Mouse (Mus musculus) layer of hippocampus, adult 9-11 months (tissue): ENCODE data around the gene Psmb1.
"Not testable (repeated sequence)": the region's sequence is repeated elsewhere in the genome, so short reads cannot be mapped to it uniquely, and the experiment has no call there.

Experiments
- DNase-seq: peaks from one replicate; pipeline ENCODE4 v3.0.0; 2022

Psmb1 gene

GRCm38 (mm10) chr17:15499656-15500394, at the start of gene Psmb1, which contains the start of gene Tbp:
TSS of gene Psmb1 (minus strand) at chr17:15499751.
TSS of gene Tbp (plus strand) at chr17:15499888.
- DNase-seq: peak; percentile 98

- no peak for DNase-seq
Observed at GRCm38 (mm10) chr17:15546440-15546839, 46.9 kb upstream of the Psmb1 start.

GRCm38 (mm10) chr17:15543868-15544267, 44.3 kb upstream of the Psmb1 start:
- not testable (repeated sequence) for DNase-seq

GRCm38 (mm10) chr17:15540309-15540708, 40.8 kb upstream of the Psmb1 start:
- no peak for DNase-seq

GRCm38 (mm10) chr17:15536457-15536904, 36.9 kb upstream of the Psmb1 start:
- DNase-seq: no peak

- DNase-seq: no peak
Observed at GRCm38 (mm10) chr17:15535943-15536342, 36.4 kb upstream of the Psmb1 start.

GRCm38 (mm10) chr17:15535162-15535800, 35.7 kb upstream of the Psmb1 start:
- peak; percentile 26 for DNase-seq

GRCm38 (mm10) chr17:15530141-15530540, 30.6 kb upstream of the Psmb1 start:
- DNase-seq: peak; percentile 37

GRCm38 (mm10) chr17:15528887-15529286, 29.3 kb upstream of the Psmb1 start:
- no peak for DNase-seq

GRCm38 (mm10) chr17:15527811-15528136, 28.2 kb upstream of the Psmb1 start:
- DNase-seq: no peak

- peak; percentile 93 for DNase-seq
Observed at GRCm38 (mm10) chr17:15526986-15527810, 27.6 kb upstream of the Psmb1 start, which contains the start of gene Pdcd2. TSS of gene Pdcd2 (minus strand) at chr17:15527301.

- no peak for DNase-seq
Observed at GRCm38 (mm10) chr17:15526304-15526703, 26.8 kb upstream of the Psmb1 start.

- DNase-seq: no peak
Observed at GRCm38 (mm10) chr17:15518766-15519165, 19.2 kb upstream of the Psmb1 start.

GRCm38 (mm10) chr17:15518186-15518585, 18.6 kb upstream of the Psmb1 start:
- no peak for DNase-seq

- DNase-seq: no peak
Observed at GRCm38 (mm10) chr17:15517776-15518175, 18.2 kb upstream of the Psmb1 start.

- DNase-seq: no peak
Observed at GRCm38 (mm10) chr17:15510694-15511093, 11.1 kb upstream of the Psmb1 start.

GRCm38 (mm10) chr17:15498753-15499113, 818 bp downstream of the Psmb1 start:
- peak; percentile 23 for DNase-seq

- peak; percentile 95 for DNase-seq
Observed at GRCm38 (mm10) chr17:15497882-15498752, 1.4 kb downstream of the Psmb1 start.

- DNase-seq: no peak
Observed at GRCm38 (mm10) chr17:15490542-15490941, 9.0 kb downstream of the Psmb1 start.

GRCm38 (mm10) chr17:15472671-15473070, 26.9 kb downstream of the Psmb1 start:
- DNase-seq: no peak

- peak; percentile 35 for DNase-seq
Observed at GRCm38 (mm10) chr17:15467669-15468068, 31.9 kb downstream of the Psmb1 start.

GRCm38 (mm10) chr17:15461921-15462495, 37.5 kb downstream of the Psmb1 start:
- no peak for DNase-seq
